Mouse (Mus musculus) midbrain, embryonic 16.5 days (tissue): ENCODE measurements around the gene Cap1. TPM values are rescaled to one million over a fixed set of nuclear protein-coding genes. Genes with fewer than 3 reads are reported as not detected.
"Not testable (repeated sequence)": the region's sequence is repeated elsewhere in the genome, so short reads cannot be mapped to it uniquely, and the experiment has no call there.

ENCODE experiments used
- ATAC-seq: fragments of 200-750 bp; cut with Nextera tagmentation; 2 replicates; pipeline ENCODE4 v1.8.0; 2017; ENCODE audit warnings: moderate TSS enrichment
- H3K27ac ChIP-seq: fragments of 300-500 bp; sonication (generic); 2 replicates; pipeline ENCODE4 v1.5.1; 2014; ENCODE audit warnings: mild to moderate bottlenecking, low read length, mixed read lengths
- H3K27me3 ChIP-seq: fragments of 300-500 bp; sonication (generic); 2 replicates; pipeline ENCODE4 v1.6.1; 2014; ENCODE audit warnings: low read depth, low read length, mixed read lengths; ENCODE audit not compliant: control insufficient read depth, insufficient read depth
- H3K36me3 ChIP-seq: fragments of 300-500 bp; sonication (generic); 2 replicates; pipeline ENCODE4 v1.6.1; 2014; ENCODE audit warnings: mild to moderate bottlenecking, low read length, moderate library complexity, mixed read lengths; ENCODE audit not compliant: control insufficient read depth, insufficient read depth
- H3K4me1 ChIP-seq: fragments of 300-500 bp; sonication (generic); 2 replicates; pipeline ENCODE4 v1.6.1; 2014; ENCODE audit warnings: mild to moderate bottlenecking, low read length, mixed read lengths; ENCODE audit not compliant: control insufficient read depth, insufficient read depth
- H3K4me2 ChIP-seq: fragments of 300-500 bp; sonication (generic); 2 replicates; pipeline ENCODE4 v1.6.1; 2014; ENCODE audit warnings: mild to moderate bottlenecking, low read length, mixed read lengths
- H3K4me3 ChIP-seq: fragments of 300-500 bp; sonication (generic); 2 replicates; pipeline ENCODE4 v1.5.1; 2014; ENCODE audit warnings: low read depth, mild to moderate bottlenecking, low read length, moderate library complexity, mixed read lengths
- H3K9ac ChIP-seq: fragments of 300-500 bp; sonication (generic); 2 replicates; pipeline ENCODE4 v1.6.1; 2014; ENCODE audit warnings: low read depth, low read length, mixed read lengths
- H3K9me3 ChIP-seq: fragments of 300-500 bp; sonication (generic); replicated peaks from 2 replicates; pipeline ENCODE4 v1.6.1; 2014; ENCODE audit warnings: mild to moderate bottlenecking, low read length, mixed read lengths; ENCODE audit not compliant: control insufficient read depth, poor library complexity, severe bottlenecking
- WGBS: fragments of 180-500 bp; shearing (Covaris S2); extraction: QIAGEN DNeasy Blood & Tissue Kit; methylation state at CpG from one replicate; pipeline ENCODE4 v1.1.7; 2014; 5-methylcytosine and 5-hydroxymethylcytosine counted together
- polyA plus RNA-seq: library from polyadenylated mRNA; unstranded; fragments of >200 nt; fragmentation: Nextera tagmentation; extraction: Ambion mirVana; gene quantifications from 2 replicates; pipeline ENCODE4 v1.2.1, GENCODE M21; 2015

The Cap1 gene
- polyA plus RNA-seq, 1 experiment from 2014 or later, result 75.0 TPM

DNA sequence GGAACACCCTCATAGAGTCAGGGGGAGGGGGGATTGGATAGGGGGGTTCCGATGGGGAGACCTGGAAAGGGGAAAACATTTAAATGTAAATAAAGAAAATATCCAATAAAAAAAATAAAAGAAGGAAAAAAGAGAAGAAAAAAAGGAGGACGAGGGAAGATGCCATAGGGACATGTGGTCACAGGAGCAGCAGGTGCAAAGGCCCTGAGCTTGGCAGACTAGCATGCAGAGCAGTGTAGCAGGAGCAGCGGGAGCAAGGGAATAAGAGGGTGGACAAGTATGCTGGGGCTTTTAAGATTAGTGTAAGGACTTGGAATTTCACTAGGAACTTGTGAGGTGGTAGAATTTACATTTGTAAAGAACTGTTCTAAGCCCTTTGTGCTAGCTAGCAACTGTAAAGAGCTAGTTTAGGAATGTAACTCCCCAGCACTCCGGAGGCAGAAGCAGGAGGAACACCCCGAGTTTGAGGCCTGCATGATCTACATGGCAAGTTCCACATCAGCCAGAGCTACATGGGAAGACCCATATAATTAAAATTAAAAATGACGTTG lies 48.6 kb downstream of the Cap1 start:
- Histone ChIP-seq H3K36me3 (peaks cover 3% of the 10 kb centered on the region; the same call in 1 of the 2 replicates), H3K27ac (no peak overlapping the region), H3K4me3 (no peak overlapping the region; the same call in 1 of the 2 replicates), H3K9ac (no peak overlapping the region), H3K4me1 (peaks cover 18% of the 10 kb centered on the region), H3K27me3 (no peaks in the 10 kb centered on the region), H3K9me3 (no peaks in the 10 kb centered on the region), H3K4me2 (peak overlapping the region; percentile 83)
- WGBS, result 65% methylated on average over 6 of the region's 6 CpGs
- no peak for ATAC-seq

DNA sequence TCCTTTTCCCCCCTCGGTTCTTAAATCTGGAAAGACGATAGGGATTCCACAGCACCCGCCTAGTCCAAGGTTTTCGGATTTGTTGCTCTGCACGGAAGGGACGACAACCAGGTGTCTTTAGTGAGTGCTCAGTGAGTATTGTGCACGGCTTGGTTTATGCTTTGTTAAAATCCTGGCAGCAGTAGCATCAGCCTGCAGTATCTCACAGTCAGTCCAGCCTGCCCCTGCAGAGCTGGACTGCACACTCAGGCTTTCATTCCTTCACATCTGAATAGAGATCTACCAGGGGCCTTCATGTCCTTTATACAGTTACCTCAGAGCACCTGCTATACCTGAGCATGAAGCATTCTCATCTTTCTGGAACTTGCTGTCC lies 49.5 kb downstream of the Cap1 start:
- peak overlapping the region; percentile 83 for H3K4me2 ChIP-seq
- peaks cover 18% of the 10 kb centered on the region for H3K4me1 ChIP-seq
- H3K36me3 ChIP-seq, result no peaks in the 10 kb centered on the region; the same call in 1 of the 2 replicates
- ATAC-seq, result peak; percentile 67
- H3K9me3 ChIP-seq, result no peaks in the 10 kb centered on the region
- peak overlapping the region; percentile 69 for H3K9ac ChIP-seq
- H3K27ac ChIP-seq, result peak overlapping the region; percentile 83
- 0% methylated on average over 7 of the region's 7 CpGs for WGBS
- H3K4me3 ChIP-seq, result peak overlapping the region; percentile 68
- no peaks in the 10 kb centered on the region for H3K27me3 ChIP-seq

DNA sequence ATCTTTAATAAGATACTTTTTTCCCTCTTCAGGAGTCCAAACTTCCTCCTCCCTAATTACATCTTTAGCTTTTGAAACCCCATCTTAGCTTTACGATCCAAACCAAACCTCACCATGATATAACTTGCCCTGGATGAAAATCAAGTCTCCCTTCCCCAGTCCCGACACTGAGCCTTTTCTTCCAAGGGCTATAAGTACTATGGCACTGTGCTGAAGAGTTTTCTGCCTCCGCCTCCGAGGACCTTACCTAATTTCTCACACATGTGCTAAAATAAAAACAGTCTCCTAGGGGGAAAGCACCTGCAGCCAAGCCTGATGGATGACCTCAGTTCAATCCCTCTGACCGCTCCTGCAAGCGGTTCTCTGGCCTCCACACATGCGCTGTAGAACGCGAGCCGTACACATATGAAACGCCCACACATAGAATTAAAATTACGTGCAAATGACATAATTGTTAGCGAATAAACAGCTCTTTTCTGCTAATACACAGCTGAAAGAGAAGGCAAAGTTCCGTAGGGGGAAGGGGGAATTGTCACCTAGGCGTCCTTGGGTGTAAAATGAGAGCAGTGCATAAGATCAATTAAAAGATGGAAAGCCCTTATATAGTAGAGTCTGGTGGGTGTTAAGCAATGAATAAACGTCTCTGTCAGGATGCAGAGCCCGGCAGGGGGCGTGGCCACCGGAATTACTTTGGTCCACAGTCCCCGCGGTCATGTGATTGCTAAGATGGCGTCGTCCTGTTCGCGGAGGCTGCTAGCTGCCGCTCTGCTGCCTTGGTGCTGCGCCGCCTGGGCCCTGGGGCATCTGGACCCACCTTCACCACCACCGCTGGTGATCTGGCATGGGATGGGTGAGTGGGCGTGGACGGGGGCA lies 50.1 kb downstream of the Cap1 start, which contains the start of gene Ppt1:
Ppt1 (plus strand) TSS at position 713 of the 873 bp plus-strand sequence.
- peak within 1 kb of the TSS; percentile 69 for H3K9ac ChIP-seq
- H3K9me3 ChIP-seq, result no peaks in the 10 kb centered on the region
- 3% methylated on average over 31 of the region's 31 CpGs for WGBS
- peak; percentile 94 for ATAC-seq
- H3K4me2 ChIP-seq, result peak within 1 kb of the TSS; percentile 83
- H3K4me1 ChIP-seq, result peaks cover 18% of the 10 kb centered on the region
- peak within 1 kb of the TSS; percentile 83 for H3K27ac ChIP-seq
- no peaks in the 10 kb centered on the region; the same call in 1 of the 2 replicates for H3K36me3 ChIP-seq
- H3K4me3 ChIP-seq, result peak within 1 kb of the TSS; percentile 68
- no peaks in the 10 kb centered on the region for H3K27me3 ChIP-seq

DNA sequence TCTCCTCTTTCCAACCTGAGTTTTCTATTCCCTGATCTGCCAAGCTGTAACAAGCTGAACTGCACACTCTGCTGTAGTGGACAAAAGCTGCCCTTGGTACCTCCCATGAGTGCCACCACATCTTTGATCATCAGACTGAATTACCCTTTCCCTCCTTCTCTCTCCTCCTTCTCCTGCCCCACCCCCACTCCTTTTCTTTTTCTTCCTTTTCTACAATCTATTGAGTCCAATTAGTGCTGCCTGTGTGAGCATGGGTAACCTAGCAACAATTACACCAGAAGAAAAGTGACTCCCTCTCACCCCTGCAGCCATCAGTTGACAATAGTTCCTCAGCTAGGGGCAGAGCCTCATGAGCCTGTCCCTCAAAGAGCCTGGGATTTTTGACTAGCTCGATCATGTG lies 54.0 kb downstream of the Cap1 start:
- H3K4me3 ChIP-seq, result no peak overlapping the region
- no peaks in the 10 kb centered on the region for H3K27me3 ChIP-seq
- no peaks in the 10 kb centered on the region for H3K9me3 ChIP-seq
- peaks cover 6% of the 10 kb centered on the region for H3K4me1 ChIP-seq
- ATAC-seq, result no peak
- H3K4me2 ChIP-seq, result no peak overlapping the region
- no peak overlapping the region for H3K27ac ChIP-seq
- 0% methylated on average over 1 of the region's 1 CpGs for WGBS
- H3K9ac ChIP-seq, result no peak overlapping the region
- H3K36me3 ChIP-seq, result no peaks in the 10 kb centered on the region

DNA sequence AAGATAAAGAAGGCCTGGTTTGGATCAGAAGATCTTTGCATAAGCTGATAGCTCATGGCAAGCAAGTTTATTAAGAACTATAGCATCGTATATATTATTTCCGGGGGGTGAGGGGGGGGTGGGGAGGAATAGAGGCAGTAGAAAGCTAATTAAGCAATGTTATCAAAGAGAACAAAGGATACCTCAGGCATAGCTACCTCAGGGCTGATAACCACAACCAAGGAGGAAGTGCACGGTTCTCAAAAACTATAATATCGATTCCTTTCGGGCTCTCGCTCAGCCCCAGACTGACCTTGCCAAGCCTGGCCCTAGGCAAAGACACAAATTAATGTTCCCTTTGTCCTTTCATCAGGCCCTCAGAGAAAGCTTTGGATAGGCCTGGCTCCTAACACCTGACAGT lies 56.5 kb downstream of the Cap1 start:
- H3K9me3 ChIP-seq, result no peaks in the 10 kb centered on the region
- H3K4me1 ChIP-seq, result no peaks in the 10 kb centered on the region
- no peak overlapping the region for H3K4me2 ChIP-seq
- H3K4me3 ChIP-seq, result no peak overlapping the region
- H3K36me3 ChIP-seq, result no peaks in the 10 kb centered on the region
- ATAC-seq, result no peak
- H3K9ac ChIP-seq, result no peak overlapping the region
- no peaks in the 10 kb centered on the region for H3K27me3 ChIP-seq
- WGBS, result 94% methylated on average over 6 of the region's 6 CpGs
- no peak overlapping the region for H3K27ac ChIP-seq

DNA sequence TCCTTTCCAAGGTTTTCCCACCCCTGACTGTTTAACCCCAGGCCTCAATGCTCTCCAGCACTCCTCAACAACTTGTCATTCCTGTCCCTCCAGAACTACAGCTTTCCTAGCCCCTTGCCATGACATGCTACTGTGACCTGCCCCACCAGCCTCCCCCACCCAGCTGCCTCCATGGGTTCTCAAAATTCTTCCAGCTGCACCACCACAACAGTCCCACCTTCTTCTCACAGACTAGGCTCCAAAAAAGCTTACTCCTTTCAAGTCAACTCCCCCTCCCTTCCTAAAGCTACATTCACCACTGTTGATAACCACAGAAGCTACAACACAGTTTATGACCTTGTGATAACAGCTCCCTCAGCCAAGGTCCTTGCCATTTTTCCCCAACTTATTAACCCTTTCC lies 58.2 kb downstream of the Cap1 start:
- Histone ChIP-seq H3K27me3 (no peaks in the 10 kb centered on the region), H3K27ac (no peak overlapping the region), H3K9me3 (no peaks in the 10 kb centered on the region), H3K9ac (no peak overlapping the region), H3K4me2 (no peak overlapping the region), H3K4me1 (no peaks in the 10 kb centered on the region), H3K36me3 (no peaks in the 10 kb centered on the region), H3K4me3 (no peak overlapping the region)
- ATAC-seq, result no peak

DNA sequence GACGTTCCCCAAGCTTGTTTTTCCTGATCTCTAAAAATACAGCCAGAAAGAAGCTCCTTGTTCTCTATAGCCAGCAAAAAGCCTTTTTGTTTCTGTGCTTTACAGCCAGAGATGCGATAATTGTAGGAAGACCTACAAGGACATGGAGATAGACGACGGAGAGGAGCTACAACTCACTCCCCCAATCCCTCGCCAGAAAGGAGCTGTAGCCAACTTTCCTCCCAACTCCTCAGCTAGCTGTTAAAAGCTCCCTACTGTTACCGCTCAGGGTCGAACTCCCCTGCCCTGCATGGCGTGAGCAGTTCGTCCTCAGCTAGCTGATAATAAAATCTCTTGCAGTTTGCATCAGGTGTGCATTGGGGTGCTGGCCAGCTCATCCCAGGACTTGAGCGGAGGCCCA lies 64.9 kb downstream of the Cap1 start:
- not testable (repeated sequence) for ATAC-seq
- WGBS, result 33% methylated on average over 10 of the region's 10 CpGs

DNA sequence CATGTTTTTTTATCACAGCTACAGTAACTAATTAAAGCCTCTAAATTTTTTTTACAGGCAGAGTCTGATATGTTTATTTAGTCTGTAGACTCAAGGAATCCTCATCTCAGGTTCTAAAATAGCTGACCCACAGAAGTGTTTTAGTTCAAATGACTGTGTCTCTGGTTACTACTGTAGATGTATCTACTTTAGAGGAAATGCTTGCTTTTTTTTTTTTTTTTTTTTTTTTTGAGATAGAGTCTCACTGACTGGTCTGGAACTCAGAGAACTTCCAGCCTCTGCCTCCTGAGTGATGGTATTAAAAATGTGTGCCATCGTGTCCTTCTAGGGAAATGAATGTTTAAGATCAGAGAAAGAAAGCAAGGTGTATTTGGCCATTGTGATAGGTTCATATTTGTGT lies 69.7 kb downstream of the Cap1 start:
- Histone ChIP-seq H3K9me3 (no peaks in the 10 kb centered on the region), H3K4me3 (no peak overlapping the region), H3K9ac (no peak overlapping the region), H3K27me3 (no peaks in the 10 kb centered on the region), H3K36me3 (no peaks in the 10 kb centered on the region), H3K27ac (no peak overlapping the region), H3K4me1 (no peaks in the 10 kb centered on the region), H3K4me2 (no peak overlapping the region)
- WGBS, result 89% methylated on average over 1 of the region's 1 CpGs
- ATAC-seq, result no peak

More for the DNA sequence above, 64.9 kb downstream of the Cap1 start:
- H3K9ac ChIP-seq, H3K4me3 ChIP-seq, H3K4me1 ChIP-seq, H3K27ac ChIP-seq, H3K4me2 ChIP-seq, H3K36me3 ChIP-seq, H3K9me3 ChIP-seq, H3K27me3 ChIP-seq: not testable (repeated sequence)

DNA sequence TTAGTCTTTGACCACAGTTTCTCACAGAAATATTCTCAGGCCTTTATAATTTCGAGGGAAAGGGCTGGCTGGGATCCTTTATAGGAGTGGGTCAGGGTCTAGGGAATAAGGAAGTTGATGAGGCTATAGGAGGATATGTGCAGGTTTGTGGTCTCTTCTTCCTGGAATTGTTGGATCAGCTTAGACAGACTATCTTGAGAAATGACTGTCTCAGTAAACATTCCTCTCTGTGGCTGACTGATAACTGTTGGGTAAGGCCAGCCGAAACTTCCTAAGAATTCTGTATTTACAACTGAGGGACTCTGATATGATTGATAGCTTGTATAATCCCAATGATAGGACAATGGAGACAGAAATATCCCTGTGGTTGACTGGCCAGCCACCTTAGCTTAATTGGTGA lies 74.0 kb downstream of the Cap1 start:
- Histone ChIP-seq H3K4me1 (no peaks in the 10 kb centered on the region), H3K27me3 (no peaks in the 10 kb centered on the region), H3K4me2 (no peak overlapping the region), H3K9me3 (no peaks in the 10 kb centered on the region), H3K27ac (no peak overlapping the region), H3K36me3 (no peaks in the 10 kb centered on the region), H3K4me3 (no peak overlapping the region), H3K9ac (no peak overlapping the region)
- WGBS, result 81% methylated on average over 2 of the region's 2 CpGs
- ATAC-seq, result no peak
